Mouse (Mus musculus): ENCODE data around the gene Olfr605. TPM values are rescaled to one million over a fixed set of nuclear protein-coding genes. Genes with fewer than 3 reads are reported as not detected.

The Olfr605 gene
- polyA plus RNA-seq (2017; shearing (Covaris generic)): not detected

DNA sequence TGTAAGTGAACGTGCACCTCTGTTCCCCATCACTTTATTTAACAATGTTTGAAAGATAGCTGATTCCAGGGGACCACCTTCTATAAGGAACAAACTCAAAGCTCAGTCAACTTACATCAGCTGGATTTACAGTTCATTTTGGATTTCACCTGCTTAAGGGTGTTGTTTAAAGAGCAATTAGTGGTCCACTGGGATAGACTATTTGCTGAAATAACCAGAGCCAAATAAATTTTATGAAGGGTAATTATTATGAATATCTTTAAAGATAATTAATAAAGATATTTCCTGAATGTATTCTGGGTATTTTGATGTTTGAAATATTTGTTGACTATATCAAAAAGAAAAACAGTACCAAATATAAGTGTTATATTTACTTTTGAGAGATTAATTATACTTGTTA lies at the start of gene Olfr605:
Gene Olfr605 (minus strand): TSS at position 101 of the 400 bp plus-strand sequence.

DNA sequence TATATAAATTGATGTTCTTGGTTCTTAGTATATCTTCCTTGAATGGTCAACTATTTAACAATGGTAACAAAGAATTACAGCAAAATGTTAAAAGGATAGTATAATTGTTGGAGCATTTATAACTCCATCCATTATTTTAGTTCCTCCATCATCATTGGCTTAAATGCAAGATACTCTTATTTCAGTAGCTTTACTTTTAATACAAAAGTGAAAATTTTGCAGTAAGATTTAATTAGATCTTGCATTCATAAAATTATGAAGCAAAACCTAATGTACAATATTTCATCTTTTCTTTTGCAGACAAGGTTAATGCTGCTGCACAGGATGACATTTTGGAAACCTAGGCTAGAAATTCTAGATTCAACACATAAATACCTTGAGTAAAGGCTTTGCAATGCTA lies 24.3 kb upstream of the Olfr605 start, which contains the start of gene Olfr608:
Gene Olfr608 (plus strand): TSS at position 301 of the 400 bp plus-strand sequence.

DNA sequence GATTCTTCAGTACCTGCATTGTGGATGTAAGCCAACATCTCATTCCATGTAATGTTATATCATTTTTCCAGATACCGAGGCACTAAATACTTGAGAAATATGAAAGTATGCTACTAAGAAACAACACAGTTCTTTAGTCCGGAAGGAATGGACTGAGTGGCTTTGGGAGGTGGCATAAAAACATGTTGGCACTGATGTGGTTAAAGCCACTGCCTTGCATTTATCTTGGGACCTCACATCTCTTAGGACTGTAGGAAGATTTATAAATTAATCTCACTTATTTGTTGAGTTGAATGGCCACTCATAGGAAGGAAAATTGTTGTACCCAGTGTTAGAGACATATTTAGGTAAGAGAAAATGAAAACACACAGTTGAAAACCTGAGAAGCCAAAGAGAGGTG lies 3.5 kb upstream of the Olfr605 start, which contains the start of gene Olfr606:
Gene Olfr606 (plus strand): TSS at position 301 of the 400 bp plus-strand sequence.

DNA sequence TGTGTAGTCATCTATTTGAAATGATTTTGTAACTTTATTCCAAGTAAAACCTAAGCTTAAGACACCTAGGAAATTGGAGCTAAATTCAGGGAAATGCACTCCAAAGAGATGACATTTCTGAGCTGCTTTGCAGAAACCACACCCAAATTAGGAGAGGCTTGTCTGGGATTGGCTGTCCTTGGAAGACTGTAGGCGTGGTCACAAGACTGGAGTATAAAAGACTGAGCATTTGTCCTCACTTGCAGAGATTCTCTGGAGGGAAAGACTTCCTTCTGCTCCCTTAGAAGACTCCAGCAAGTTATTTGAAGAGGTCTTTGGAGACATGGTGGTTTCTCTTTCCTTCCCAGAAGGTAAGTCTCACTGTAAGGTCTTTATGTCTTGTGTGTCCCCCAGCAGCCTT lies 30.5 kb downstream of the Olfr605 start, which contains the start of gene Usp17lc:
Gene Usp17lc (plus strand): TSS at position 301 of the 400 bp plus-strand sequence.

Other genes with a start within 250 kb of the Olfr605 start
- not detected for gene Olfr593, start 233.6 kb downstream of the Olfr605 start, polyA plus RNA-seq (2017; shearing (Covaris generic))
- gene Olfr594, start 228.4 kb downstream of the Olfr605 start, polyA plus RNA-seq (2017; shearing (Covaris generic)): not detected
- not detected for gene Usp17ld, start 192.9 kb downstream of the Olfr605 start, polyA plus RNA-seq (2017; shearing (Covaris generic))
- not detected for gene Olfr596, start 139.8 kb downstream of the Olfr605 start, polyA plus RNA-seq (2017; shearing (Covaris generic))
- not detected for gene Olfr597, start 129.1 kb downstream of the Olfr605 start, polyA plus RNA-seq (2017; shearing (Covaris generic))
- gene Olfr598, start 121.9 kb downstream of the Olfr605 start, polyA plus RNA-seq (2017; shearing (Covaris generic)): not detected
- gene Olfr599, start 109.5 kb downstream of the Olfr605 start, polyA plus RNA-seq (2017; shearing (Covaris generic)): not detected
- not detected for gene Olfr600, start 95.8 kb downstream of the Olfr605 start, polyA plus RNA-seq (2017; shearing (Covaris generic))
- not detected for gene Olfr601, start 82.8 kb downstream of the Olfr605 start, polyA plus RNA-seq (2017; shearing (Covaris generic))
- not detected for gene Olfr603, start 59.3 kb downstream of the Olfr605 start, polyA plus RNA-seq (2017; shearing (Covaris generic))
- not detected for gene Usp17lc, start 30.4 kb downstream of the Olfr605 start, polyA plus RNA-seq (2017; shearing (Covaris generic))
- gene Olfr606, start 3.6 kb upstream of the Olfr605 start, polyA plus RNA-seq (2017; shearing (Covaris generic)): not detected
- gene Olfr607, start 18.7 kb upstream of the Olfr605 start, polyA plus RNA-seq (2017; shearing (Covaris generic)): 0.11 TPM
- gene Olfr608, start 24.4 kb upstream of the Olfr605 start, polyA plus RNA-seq (2017; shearing (Covaris generic)): not detected
- not detected for gene Olfr609, start 52.6 kb upstream of the Olfr605 start, polyA plus RNA-seq (2017; shearing (Covaris generic))
- not detected for gene Olfr610, start 66.7 kb upstream of the Olfr605 start, polyA plus RNA-seq (2017; shearing (Covaris generic))
- gene Olfr611, start 75.4 kb upstream of the Olfr605 start, polyA plus RNA-seq (2017; shearing (Covaris generic)): not detected
- gene Olfr612, start 97.3 kb upstream of the Olfr605 start, polyA plus RNA-seq (2017; shearing (Covaris generic)): not detected
- gene Olfr613, start 102.6 kb upstream of the Olfr605 start, polyA plus RNA-seq (2017; shearing (Covaris generic)): not detected
- gene Olfr615, start 110.6 kb upstream of the Olfr605 start, polyA plus RNA-seq (2017; shearing (Covaris generic)): not detected
- not detected for gene Olfr616, start 123.7 kb upstream of the Olfr605 start, polyA plus RNA-seq (2017; shearing (Covaris generic))
- not detected for gene Olfr617, start 127.6 kb upstream of the Olfr605 start, polyA plus RNA-seq (2017; shearing (Covaris generic))
- not detected for gene Olfr618, start 144.7 kb upstream of the Olfr605 start, polyA plus RNA-seq (2017; shearing (Covaris generic))
- gene Olfr619, start 155.1 kb upstream of the Olfr605 start, polyA plus RNA-seq (2017; shearing (Covaris generic)): not detected
- 0.12 TPM for gene Olfr620, start 167.1 kb upstream of the Olfr605 start, polyA plus RNA-seq (2017; shearing (Covaris generic))
- gene Olfr622, start 197.3 kb upstream of the Olfr605 start, polyA plus RNA-seq (2017; shearing (Covaris generic)): not detected
- not detected for gene Olfr623, start 218.3 kb upstream of the Olfr605 start, polyA plus RNA-seq (2017; shearing (Covaris generic))
- gene Olfr624, start 225.8 kb upstream of the Olfr605 start, polyA plus RNA-seq (2017; shearing (Covaris generic)): not detected
- gene Olfr625-ps1, start 237.3 kb upstream of the Olfr605 start, polyA plus RNA-seq (2017; shearing (Covaris generic)): not detected

Measured in CD4-positive, CD25-positive, alpha-beta regulatory T cell, adult 9 weeks (primary cell).